Mouse (Mus musculus) liver, embryonic 14.5 days (tissue): ENCODE results near the gene Tarbp2. TPM values are rescaled to one million over a fixed set of nuclear protein-coding genes. Genes with fewer than 3 reads are reported as not detected.
A peak's percentile ranks its signal among the peaks of the same experiment; 100 is the strongest.

Source experiments
- ATAC-seq: fragments of 200-750 bp; cut with Nextera tagmentation; 2 replicates; pipeline ENCODE4 v1.8.0; 2017; ENCODE audit warnings: moderate number of reproducible peaks, mild to moderate bottlenecking, moderate library complexity; ENCODE audit not compliant: insufficient read depth
- DNase-seq, 3 experiments: peaks; one replicate each; pipeline ENCODE4 v3.0.0-alpha.2; 2012 to 2013; ENCODE audit warnings: low read depth in 3 of 3, low spot score in 3 of 3
- H3K27ac ChIP-seq: fragments of 300-500 bp; sonication (generic); 2 replicates; pipeline ENCODE4 v1.5.1; 2014; ENCODE audit warnings: moderate library complexity, mild to moderate bottlenecking, control low read depth, inconsistent platforms
- H3K27me3 ChIP-seq: fragments of 300-500 bp; sonication (generic); 2 replicates; pipeline ENCODE4 v1.6.1; 2014; ENCODE audit warnings: mild to moderate bottlenecking, low read length, moderate library complexity; ENCODE audit not compliant: control insufficient read depth, insufficient read depth
- H3K36me3 ChIP-seq: fragments of 300-500 bp; sonication (generic); replicated peaks from 2 replicates; pipeline ENCODE4 v1.6.1; 2014; ENCODE audit warnings: low read depth; ENCODE audit not compliant: control insufficient read depth, insufficient read depth
- H3K4me1 ChIP-seq, 2 experiments: fragments of 200-500 bp in 1 of 2; fragments of 300-500 bp in 1 of 2; sonication (generic) in 1 of 2; replicated peaks; 2 replicates each; pipeline ENCODE4 v1.6.1; 2012 to 2014; ENCODE audit warnings: antibody characterized with exemption in 1 of 2, inconsistent platforms in 1 of 2, low read length in 1 of 2; ENCODE audit not compliant: control insufficient read depth in 2 of 2, insufficient read depth in 2 of 2
- H3K4me2 ChIP-seq: fragments of 300-500 bp; sonication (generic); 2 replicates; pipeline ENCODE4 v1.6.1; 2014; ENCODE audit warnings: low read depth, mild to moderate bottlenecking, control low read depth, moderate library complexity
- H3K4me3 ChIP-seq, 2 experiments: fragments of 200-500 bp in 1 of 2; fragments of 300-500 bp in 1 of 2; sonication (generic) in 1 of 2; 2 replicates each; pipeline ENCODE4 v1.5.1; 2012 to 2014; ENCODE audit warnings: low read depth in 2 of 2, low read length in 2 of 2, mild to moderate bottlenecking in 2 of 2, control low read depth in 1 of 2, inconsistent platforms in 1 of 2, moderate library complexity in 1 of 2; ENCODE audit not compliant: insufficient read depth in 1 of 2
- H3K9ac ChIP-seq: fragments of 300-500 bp; sonication (generic); replicated peaks from 2 replicates; pipeline ENCODE4 v1.6.1; 2014; ENCODE audit warnings: mild to moderate bottlenecking, control low read depth, moderate library complexity
- H3K9me3 ChIP-seq: fragments of 300-500 bp; sonication (generic); 2 replicates; pipeline ENCODE4 v1.6.1; 2016; ENCODE audit warnings: low read length, mixed read lengths; ENCODE audit not compliant: control insufficient read depth
- CTCF ChIP-seq: IDR thresholded peaks from 2 replicates; pipeline ENCODE4 v1.5.1; 2016; ENCODE audit warnings: antibody characterized with exemption, low read depth, control low read depth
- EP300 ChIP-seq: IDR thresholded peaks from 2 replicates; pipeline ENCODE4 v1.6.1; 2016; ENCODE audit warnings: antibody characterized with exemption, low read depth
- WGBS: fragments of 180-500 bp; shearing (Covaris S2); extraction: QIAGEN DNeasy Blood & Tissue Kit; methylation state at CpG from one replicate; pipeline ENCODE4 v1.1.7; 2014; ENCODE audit not compliant: insufficient replicate concordance; 5-methylcytosine and 5-hydroxymethylcytosine counted together
- polyA plus RNA-seq, 2 experiments: library from polyadenylated mRNA; depleted of rRNA in 1 of 2; stranded (reverse) in 1 of 2; unstranded in 1 of 2; fragments of >200 nt; fragmentation: Nextera tagmentation in 1 of 2; extraction: Ambion mirVana in 1 of 2; gene quantifications; 2 replicates each; pipeline versions ENCODE4 v1.2.1 to v1.2.3; 2012 to 2014

The Tarbp2 gene
- polyA plus RNA-seq, 2 experiments, result 31.5 to 39.6 TPM

GRCm38 (mm10) chr15:102526111-102527002 lies 8.4 kb downstream of the Tarbp2 start:
- no peak for TF ChIP-seq EP300
- TF ChIP-seq CTCF, result no peak
- H3K9ac ChIP-seq, result no peak overlapping the region
- H3K4me3 ChIP-seq, result no peak overlapping the region
- no peaks in the 10 kb centered on the region for H3K4me1 ChIP-seq
- H3K4me2 ChIP-seq, result no peak overlapping the region
- no peak overlapping the region for H3K27ac ChIP-seq
- no peaks in the 10 kb centered on the region for H3K9me3 ChIP-seq
- 67% methylated on average over 6 of the region's 6 CpGs for WGBS
- ATAC-seq (no peak), DNase-seq (no peak)
- H3K36me3 ChIP-seq, result no peaks in the 10 kb centered on the region; the same call in 1 of the 2 replicates
- no peaks in the 10 kb centered on the region for H3K27me3 ChIP-seq

GRCm38 (mm10) chr15:102527936-102528335 lies 9.9 kb downstream of the Tarbp2 start:
- Histone ChIP-seq H3K36me3 (no peaks in the 10 kb centered on the region; the same call in 1 of the 2 replicates), H3K4me2 (no peak overlapping the region), H3K9ac (no peak overlapping the region), H3K9me3 (no peaks in the 10 kb centered on the region), H3K4me3 (no peak overlapping the region), H3K27me3 (no peaks in the 10 kb centered on the region), H3K27ac (no peak overlapping the region), H3K4me1 (no peaks in the 10 kb centered on the region)
- no peak for DNase-seq
- ATAC-seq, result no peak
- TF ChIP-seq EP300, result no peak
- TF ChIP-seq CTCF, result peak; percentile 61
- WGBS, result 57% methylated on average over 3 of the region's 3 CpGs

- H3K36me3 ChIP-seq, result peaks cover 2% of the 10 kb centered on the region; the same call in 1 of the 2 replicates
- H3K4me2 ChIP-seq, result no peak overlapping the region
- no peaks in the 10 kb centered on the region for H3K9me3 ChIP-seq
- no peaks in the 10 kb centered on the region for H3K27me3 ChIP-seq
- no peak for ATAC-seq
- 69% methylated on average over 1 of the region's 1 CpGs for WGBS
- no peak overlapping the region for H3K27ac ChIP-seq
- no peak overlapping the region for H3K9ac ChIP-seq
- no peaks in the 10 kb centered on the region for H3K4me1 ChIP-seq
- DNase-seq, result no peak
- TF ChIP-seq EP300 (no peak), CTCF (no peak)
- no peak overlapping the region for H3K4me3 ChIP-seq
These were observed 10.4 kb downstream of the Tarbp2 start for GRCm38 (mm10) chr15:102528396-102528795.

- H3K27me3 ChIP-seq, result no peaks in the 10 kb centered on the region
- H3K27ac ChIP-seq, result no peak overlapping the region
- no peak for TF ChIP-seq CTCF
- no peak for TF ChIP-seq EP300
- H3K4me2 ChIP-seq, result no peak overlapping the region
- H3K9ac ChIP-seq, result no peak overlapping the region
- ATAC-seq (no peak), DNase-seq (no peak)
- no peaks in the 10 kb centered on the region for H3K9me3 ChIP-seq
- no peak overlapping the region for H3K4me3 ChIP-seq
- H3K4me1 ChIP-seq, result no peaks in the 10 kb centered on the region
- WGBS, result 47% methylated on average over 4 of the region's 4 CpGs
- peaks cover 5% of the 10 kb centered on the region for H3K36me3 ChIP-seq
These were observed 12.6 kb downstream of the Tarbp2 start for GRCm38 (mm10) chr15:102530566-102530965.

GRCm38 (mm10) chr15:102531586-102531985 lies 13.6 kb downstream of the Tarbp2 start:
- no peak for DNase-seq

More at GRCm38 (mm10) chr15:102531586-102531985, 13.6 kb downstream of the Tarbp2 start:
- H3K27ac ChIP-seq, result no peak overlapping the region
- TF ChIP-seq CTCF, result no peak
- TF ChIP-seq EP300, result no peak
- no peak overlapping the region for H3K4me3 ChIP-seq
- H3K9me3 ChIP-seq, result no peaks in the 10 kb centered on the region
- no peaks in the 10 kb centered on the region for H3K27me3 ChIP-seq
- peaks cover 7% of the 10 kb centered on the region for H3K36me3 ChIP-seq
- ATAC-seq, result no peak
- no peaks in the 10 kb centered on the region for H3K4me1 ChIP-seq
- no peak overlapping the region for H3K4me2 ChIP-seq
- no peak overlapping the region for H3K9ac ChIP-seq
- WGBS, result 82% methylated on average over 4 of the region's 4 CpGs
